29 mouse cellular contexts compared by ENCODE assay signal in the genomic region with DNA sequence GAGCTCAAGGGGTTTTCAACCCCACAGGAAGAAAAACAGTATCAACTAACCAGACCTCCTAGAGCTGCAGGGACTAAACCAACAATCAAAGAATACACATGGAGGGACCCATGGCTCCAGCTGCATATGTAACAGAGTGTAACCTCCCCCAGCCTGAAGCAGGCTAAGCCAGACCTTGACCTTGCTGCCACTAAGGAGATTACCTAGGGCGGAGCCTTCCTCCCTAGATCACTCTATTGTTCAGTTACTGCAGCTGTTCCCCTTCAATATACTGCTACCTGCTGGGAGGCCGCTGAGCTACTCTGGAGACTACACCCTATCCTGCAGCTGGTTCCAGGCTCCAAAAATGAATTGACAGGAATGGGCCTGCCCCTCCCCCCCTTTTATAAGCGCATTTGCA. TPM values are rescaled to one million over a fixed set of nuclear protein-coding genes. Genes with fewer than 3 reads are reported as not detected.
DNase-seq lines count a peak whose midpoint lies in the region; ATAC-seq and TF ChIP-seq lines count a peak whose summit lies in the region.
"Had no signal": no experiment of that assay in that cellular context is flagged by ENCODE, and none has a peak within 500 bp of the region (broad histone marks: within the 10 kb centered on the region; RNA-seq: fewer than 3 reads in every experiment).

No protein-coding gene starts in this region.

- no peaks in the 10 kb centered on the region for H3K4me1 ChIP-seq in intestine, embryonic 15.5 days (replicated peaks)
- no peaks in the 10 kb centered on the region for H3K4me1 ChIP-seq in intestine, embryonic 16.5 days (ENCODE audit: control insufficient read depth, insufficient read depth, low read length)
- H3K4me1 ChIP-seq in ES-Bruce4 (ENCODE audit: control insufficient read depth, insufficient read depth, low read length): no peaks in the 10 kb centered on the region
- no peaks in the 10 kb centered on the region for H3K4me1 ChIP-seq in ES-E14 (ENCODE audit: control insufficient read depth in 2 of 2, insufficient read depth in 2 of 2, low read length in 2 of 2, poor library complexity in 1 of 2)
- H3K4me1 ChIP-seq: embryonic facial prominence, embryonic 12.5 days; embryonic facial prominence, embryonic 15.5 days; hindbrain, embryonic 12.5 days; hindbrain, embryonic 15.5 days had no signal

- no peak for DNase-seq in ES-E14 (ENCODE audit: low read depth, low spot score)
- DNase-seq in adipocyte (ENCODE audit: low spot score): no peak
- DNase-seq in cerebellum, adult 9-10 months: no peak
- DNase-seq: adrenal gland, postnatal 10 days; adrenal gland, postnatal 36 days; B cell, adult 2 months; cerebellum, adult 18-20 months; cerebellum, adult 9-11 months; cerebellum, postnatal 25 days; forebrain, postnatal 0 days; gastrocnemius, adult 2 months; gastrocnemius, postnatal 14 days; heart, adult 18-20 months; heart, postnatal 14 days; kidney, adult 8-10 months had no signal

- H3K9me3 ChIP-seq in intestine, embryonic 15.5 days: no peaks in the 10 kb centered on the region
- no peaks in the 10 kb centered on the region for H3K9me3 ChIP-seq in intestine, embryonic 16.5 days (ENCODE audit: control insufficient read depth, low read length)
- H3K9me3 ChIP-seq in ES-Bruce4 (replicated peaks; ENCODE audit: control insufficient read depth, insufficient read depth, low read length, poor library complexity, severe bottlenecking) (peaks cover 32% of the 10 kb centered on the region), ES-E14 (ENCODE audit: control insufficient read depth, insufficient read depth, low read depth, low read length) (peaks cover 7% of the 10 kb centered on the region; the same call in 1 of the 2 replicates)
- H3K9me3 ChIP-seq: embryonic facial prominence, embryonic 12.5 days; embryonic facial prominence, embryonic 15.5 days; hindbrain, embryonic 12.5 days; hindbrain, embryonic 15.5 days had no signal

- H3K27ac ChIP-seq in intestine, embryonic 15.5 days: no peak overlapping the region
- H3K27ac ChIP-seq in intestine, embryonic 16.5 days (ENCODE audit: low read length): no peak overlapping the region
- H3K27ac ChIP-seq in ES-Bruce4 (ENCODE audit: insufficient read depth, low read length) (peak overlapping the region; percentile 70), ES-E14 (ENCODE audit: insufficient read depth, low read depth, low read length, poor library complexity, severe bottlenecking) (peak overlapping the region; percentile 66; the same call in 1 of the 2 replicates)
- H3K27ac ChIP-seq: embryonic facial prominence, embryonic 12.5 days; embryonic facial prominence, embryonic 15.5 days; gastrocnemius, adult 2 months; heart, embryonic 13.5 days; hindbrain, embryonic 12.5 days; hindbrain, embryonic 15.5 days had no signal

- no peaks in the 10 kb centered on the region for H3K36me3 ChIP-seq in intestine, embryonic 15.5 days
- H3K36me3 ChIP-seq in intestine, embryonic 16.5 days (ENCODE audit: control insufficient read depth, insufficient read depth, low read length): no peaks in the 10 kb centered on the region
- H3K36me3 ChIP-seq in ES-Bruce4 (ENCODE audit: control insufficient read depth, insufficient read depth, low read length, poor library complexity, severe bottlenecking) (peaks cover 6% of the 10 kb centered on the region), ES-E14 (ENCODE audit: control insufficient read depth, insufficient read depth, low read length, poor library complexity, severe bottlenecking) (no peaks in the 10 kb centered on the region)
- H3K36me3 ChIP-seq: embryonic facial prominence, embryonic 12.5 days; embryonic facial prominence, embryonic 15.5 days; G1E; heart, embryonic 13.5 days; hindbrain, embryonic 12.5 days; hindbrain, embryonic 15.5 days had no signal

- in situ Hi-C loops in ES-E14 (cut with MboI; ENCODE audit: low sequenced_read_pairs in 2 of 2, unreplicated experiment in 2 of 2): no loop called here

- 73% methylated on average over 3 of the region's 3 CpGs for WGBS in intestine, embryonic 15.5 days
- 81% methylated on average over 3 of the region's 3 CpGs for WGBS in intestine, embryonic 16.5 days

- H3K9ac ChIP-seq in intestine, embryonic 15.5 days: no peak overlapping the region
- H3K9ac ChIP-seq in intestine, embryonic 16.5 days (ENCODE audit: low read depth, low read length): no peak overlapping the region
- H3K9ac ChIP-seq in ES-Bruce4 (ENCODE audit: low read depth, poor library complexity, severe bottlenecking) (no peak overlapping the region), ES-E14 (ENCODE audit: insufficient read depth, low read depth, low read length, poor library complexity, severe bottlenecking) (no peak overlapping the region)
- H3K9ac ChIP-seq: embryonic facial prominence, embryonic 12.5 days; embryonic facial prominence, embryonic 15.5 days; forebrain, postnatal 0 days; heart, embryonic 13.5 days; hindbrain, embryonic 12.5 days; hindbrain, embryonic 15.5 days had no signal

- no peaks in the 10 kb centered on the region for H3K27me3 ChIP-seq in intestine, embryonic 15.5 days (replicated peaks)
- H3K27me3 ChIP-seq in intestine, embryonic 16.5 days (replicated peaks; ENCODE audit: control insufficient read depth, insufficient read depth, low read length): no peaks in the 10 kb centered on the region
- no peaks in the 10 kb centered on the region for H3K27me3 ChIP-seq in ES-Bruce4 (ENCODE audit: control insufficient read depth, insufficient read depth, low read length, poor library complexity, severe bottlenecking)
- H3K27me3 ChIP-seq: CH12.LX; embryonic facial prominence, embryonic 12.5 days; embryonic facial prominence, embryonic 15.5 days; heart, embryonic 13.5 days; hindbrain, embryonic 12.5 days; hindbrain, embryonic 15.5 days; Patski had no signal

- no peak for TF ChIP-seq EP300 in ES-Bruce4 (IDR thresholded peaks at IDR 0.05; ENCODE audit: insufficient read depth, low read depth, low read length)

- ATAC-seq in intestine, embryonic 15.5 days: peak; percentile 47; the same call in 1 of the 2 replicates
- no peak for ATAC-seq in intestine, embryonic 16.5 days
- ATAC-seq: activated CD4-positive, CD25-positive, alpha-beta regulatory T cell, adult 4 months; forebrain, embryonic 14.5 days; forebrain, postnatal 0 days; intestine, postnatal 0 days; Patski had no signal

- no peak for TF ChIP-seq POLR2A in ES-Bruce4 (IDR thresholded peaks at IDR 0.05; ENCODE audit: insufficient read depth, low read length)

- TF ChIP-seq CTCF in ES-Bruce4 (IDR thresholded peaks at IDR 0.05; ENCODE audit: low read depth, low read length): no peak

- no peak overlapping the region for H3K4me2 ChIP-seq in intestine, embryonic 15.5 days (replicated peaks)
- no peak overlapping the region for H3K4me2 ChIP-seq in intestine, embryonic 16.5 days (ENCODE audit: low read depth, low read length)
- H3K4me2 ChIP-seq: embryonic facial prominence, embryonic 12.5 days; embryonic facial prominence, embryonic 15.5 days; heart, embryonic 13.5 days; hindbrain, embryonic 12.5 days; hindbrain, embryonic 15.5 days had no signal

- no peak overlapping the region for H3K4me3 ChIP-seq in intestine, embryonic 15.5 days (replicated peaks)
- H3K4me3 ChIP-seq in intestine, embryonic 16.5 days (ENCODE audit: low read length): no peak overlapping the region
- H3K4me3 ChIP-seq in ES-Bruce4 (ENCODE audit: low read depth, low read length): no peak overlapping the region
- no peak overlapping the region for H3K4me3 ChIP-seq in ES-E14 (ENCODE audit: insufficient read depth in 1 of 2, low read depth in 1 of 2, low read length in 2 of 2, poor library complexity in 1 of 2, severe bottlenecking in 1 of 2)
- H3K4me3 ChIP-seq: embryonic facial prominence, embryonic 12.5 days; embryonic facial prominence, embryonic 15.5 days; gastrocnemius, adult 2 months; heart, embryonic 13.5 days; hindbrain, embryonic 12.5 days; hindbrain, embryonic 15.5 days had no signal

TF ChIP-seq in ES-E14, 5 proteins besides CTCF, POLR2A, EP300 and RAD21:
- no peak for TF ChIP-seq CHD2 (IDR thresholded peaks at IDR 0.05; ENCODE audit: low read depth, low read length)
- no peak for TF ChIP-seq ZNF384 (IDR thresholded peaks at IDR 0.05; ENCODE audit: low read depth, low read length)
- no peak for TF ChIP-seq ZC3H11A (IDR thresholded peaks at IDR 0.05; ENCODE audit: borderline replicate concordance, low read depth, low read length)
- no peak for TF ChIP-seq MAFK (IDR thresholded peaks at IDR 0.05; ENCODE audit: insufficient read depth, low read depth, low read length)
- TF ChIP-seq HCFC1 (IDR thresholded peaks at IDR 0.05; ENCODE audit: borderline replicate concordance, insufficient read depth, low read length): no peak

RNA-seq across cellular contexts. Expression of a gene that starts 51.1 kb away (rescaled TPM):
- polyA plus RNA-seq in intestine, embryonic 15.5 days (2015; fragmentation: Nextera tagmentation; extraction: Ambion mirVana): 28.9 and 31.9 TPM in 2 replicates
- 28.3 and 28.6 TPM in 2 replicates for polyA plus RNA-seq in intestine, embryonic 16.5 days (2015; fragmentation: Nextera tagmentation; extraction: Ambion mirVana)
- polyA plus RNA-seq in ES-Bruce4 (2011; ENCODE audit: insufficient read depth, insufficient read length, low read depth, missing spikeins): 1.8 and 2.0 TPM in 2 replicates
- 0.32 and 1.1 TPM in 2 replicates for total RNA-seq in ES-E14 (2012; rRNA removed)
- total RNA-seq: CH12.LX, G1E had no signal
- polyA plus RNA-seq: G1E had no signal

Comparison
In these comparisons a context has a peak if more than half of its experiments do, and no peak if none do; other contexts are left out.
1. H3K27ac ChIP-seq: peak in ES-Bruce4 (single experiment) and ES-E14 (single experiment); none in intestine, embryonic 15.5 days (single experiment) and intestine, embryonic 16.5 days (single experiment).